12 mouse cellular contexts compared by ENCODE assay signal in the genomic region with DNA sequence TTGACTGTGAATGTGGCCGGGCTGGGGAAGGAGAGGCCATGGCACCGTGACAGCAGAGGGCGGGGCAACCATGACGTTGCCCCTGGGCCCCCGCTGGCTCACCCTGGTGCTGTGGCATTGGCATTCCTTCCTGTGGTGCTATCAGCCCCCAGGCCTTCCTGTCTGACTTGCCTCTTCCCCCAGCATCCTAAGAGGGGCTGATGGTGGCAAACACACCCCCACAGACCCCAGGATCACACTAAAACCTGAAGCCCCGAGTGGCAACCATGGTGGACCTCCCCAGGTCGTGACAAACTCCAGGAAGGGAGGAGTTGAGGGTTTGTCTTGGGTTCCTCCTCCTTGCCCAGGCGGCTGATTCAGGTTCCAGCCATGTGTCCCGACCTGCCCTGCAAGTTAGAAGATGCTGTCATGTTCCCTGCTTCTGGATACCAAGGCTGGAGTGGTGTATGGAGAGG. TPM values are rescaled to one million over a fixed set of nuclear protein-coding genes. Genes with fewer than 3 reads are reported as not detected.
DNase-seq lines count a peak whose midpoint lies in the region; ATAC-seq lines count a peak whose summit lies in the region.
"Had no signal": no experiment of that assay in that cellular context is flagged by ENCODE, and none has a peak within 500 bp of the region (broad histone marks: within the 10 kb centered on the region; RNA-seq: fewer than 3 reads in every experiment).

No protein-coding gene starts in this region.

- 69% methylated on average over 9 of the region's 9 CpGs for WGBS in hindbrain, embryonic 12.5 days
- WGBS in hindbrain, embryonic 14.5 days = 78% methylated on average over 9 of the region's 9 CpGs
- 20% methylated on average over 8 of the region's 9 CpGs for WGBS in macrophage (ENCODE audit: missing documents)

- peaks cover 19% of the 10 kb centered on the region for H3K4me1 ChIP-seq in hindbrain, embryonic 12.5 days
- H3K4me1 ChIP-seq in hindbrain, embryonic 14.5 days (replicated peaks; ENCODE audit: control insufficient read depth, insufficient read depth, low read length) = no peaks in the 10 kb centered on the region
- peaks cover 82% of the 10 kb centered on the region for H3K4me1 ChIP-seq in erythroblast, embryonic 14.5 days (ENCODE audit: control insufficient read depth)

- no peaks in the 10 kb centered on the region for H3K36me3 ChIP-seq in hindbrain, embryonic 12.5 days
- H3K36me3 ChIP-seq in hindbrain, embryonic 14.5 days (replicated peaks; ENCODE audit: control insufficient read depth, insufficient read depth) = no peaks in the 10 kb centered on the region
- peaks cover 5% of the 10 kb centered on the region for H3K36me3 ChIP-seq in erythroblast, embryonic 14.5 days (ENCODE audit: control insufficient read depth)
- H3K36me3 ChIP-seq in macrophage (ENCODE audit: inconsistent target) = no peaks in the 10 kb centered on the region
- H3K36me3 ChIP-seq: lung, embryonic 15.5 days; neural tube, embryonic 13.5 days had no signal

- H3K9ac ChIP-seq in hindbrain, embryonic 12.5 days = peak overlapping the region; percentile 14; the same call in 1 of the 2 replicates
- H3K9ac ChIP-seq in hindbrain, embryonic 14.5 days = no peak overlapping the region
- H3K9ac ChIP-seq: lung, embryonic 15.5 days; neural tube, embryonic 13.5 days had no signal

- no peak overlapping the region for H3K4me3 ChIP-seq in hindbrain, embryonic 12.5 days
- H3K4me3 ChIP-seq in hindbrain, embryonic 14.5 days (replicated peaks; ENCODE audit: low read length) = no peak overlapping the region
- peak overlapping the region; percentile 68 for H3K4me3 ChIP-seq in erythroblast, embryonic 14.5 days (replicated peaks)
- H3K4me3 ChIP-seq in macrophage (ENCODE audit: inconsistent target) = no peak overlapping the region
- H3K4me3 ChIP-seq: layer of hippocampus, adult 2 months; lung, embryonic 15.5 days; neural tube, embryonic 13.5 days had no signal

- no peak for DNase-seq in hindbrain, embryonic 14.5 days (ENCODE audit: low spot score)
- peak; percentile 92 for DNase-seq in 416B (ENCODE audit: low read depth)
- no peak for DNase-seq in adrenal gland, postnatal 36 days
- DNase-seq in kidney, adult 8-10 months = no peak
- DNase-seq: adrenal gland, postnatal 10 days had no signal

- no peaks in the 10 kb centered on the region for H3K9me3 ChIP-seq in hindbrain, embryonic 12.5 days (replicated peaks)
- no peaks in the 10 kb centered on the region for H3K9me3 ChIP-seq in hindbrain, embryonic 14.5 days (ENCODE audit: control insufficient read depth, low read length)
- H3K9me3 ChIP-seq in erythroblast, embryonic 14.5 days (ENCODE audit: control insufficient read depth, low read length) = no peaks in the 10 kb centered on the region
- H3K9me3 ChIP-seq: lung, embryonic 15.5 days; neural tube, embryonic 13.5 days had no signal

- no peak overlapping the region for H3K4me2 ChIP-seq in hindbrain, embryonic 12.5 days (replicated peaks)
- no peak overlapping the region for H3K4me2 ChIP-seq in hindbrain, embryonic 14.5 days (replicated peaks)
- H3K4me2 ChIP-seq: lung, embryonic 15.5 days; neural tube, embryonic 13.5 days had no signal

- no peak overlapping the region for H3K27ac ChIP-seq in hindbrain, embryonic 12.5 days
- H3K27ac ChIP-seq in hindbrain, embryonic 14.5 days = no peak overlapping the region
- H3K27ac ChIP-seq in macrophage = peak overlapping the region; percentile 12; the same call in 1 of the 2 replicates
- H3K27ac ChIP-seq: layer of hippocampus, adult 2 months; lung, embryonic 15.5 days; neural tube, embryonic 13.5 days had no signal

- no peak for ATAC-seq in hindbrain, embryonic 12.5 days (ENCODE audit: low FRiP score)
- ATAC-seq in hindbrain, embryonic 14.5 days (ENCODE audit: low FRiP score) = no peak
- ATAC-seq in activated CD4-positive, CD25-positive, alpha-beta regulatory T cell, adult 4 months = no peak

- H3K27me3 ChIP-seq in hindbrain, embryonic 12.5 days = no peaks in the 10 kb centered on the region
- no peaks in the 10 kb centered on the region for H3K27me3 ChIP-seq in hindbrain, embryonic 14.5 days (ENCODE audit: control insufficient read depth, insufficient read depth, low read length)
- no peaks in the 10 kb centered on the region for H3K27me3 ChIP-seq in erythroblast, embryonic 14.5 days (ENCODE audit: control insufficient read depth)
- H3K27me3 ChIP-seq: lung, embryonic 15.5 days; neural tube, embryonic 13.5 days had no signal

- no peaks in the 10 kb centered on the region for H3K79me2 ChIP-seq in macrophage (ENCODE audit: inconsistent target)

RNA-seq across cellular contexts. Expression of gene Tmem40, which starts 3.2 kb away (rescaled TPM):
- 1.1 and 2.0 TPM in 2 replicates for polyA plus RNA-seq in hindbrain, embryonic 12.5 days (2016; fragmentation: Nextera tagmentation; extraction: Ambion mirVana)
- polyA plus RNA-seq in hindbrain, embryonic 14.5 days (2014; fragmentation: Nextera tagmentation; extraction: Ambion mirVana) = 1.4 and 1.8 TPM in 2 replicates
- 3.7 and 5.2 TPM in 2 replicates for polyA plus RNA-seq in erythroblast, embryonic 14.5 days (2012)
- 1 to 10 TPM in 9 of 26 experiments, under 1 TPM in 5, not detected in 12; 0.75 to 7.2 (median 2.1) TPM for total RNA-seq in macrophage (2018; cell fraction: chromatin; rRNA removed)
- total RNA-seq in macrophage (2018; cell fraction: cytosol; rRNA removed) = 1 to 10 TPM in 14 of 26 experiments, under 1 TPM in 12; 0.28 to 4.5 (median 1.2) TPM
- 1 to 10 TPM in 12 of 26 experiments, under 1 TPM in 5, not detected in 9; 0.63 to 4.9 (median 1.6) TPM for total RNA-seq in macrophage (2018; cell fraction: nucleus; rRNA removed)
- polyA plus RNA-seq in macrophage (2018) = 0.49 to 1.5 TPM (median 0.86 TPM) in 3 replicates
- under 1 TPM in 1 of 2 experiments, not detected in 1; 0.33 TPM for total RNA-seq in adrenal gland, postnatal 36 days (2021)
- not detected for polyA plus RNA-seq in activated CD4-positive, CD25-positive, alpha-beta regulatory T cell, adult 4 months (2017; shearing (Covaris generic))

RNA-seq across cellular contexts. Expression of gene Cand2, which starts 15.3 kb away (rescaled TPM):
- polyA plus RNA-seq in hindbrain, embryonic 12.5 days (2016; fragmentation: Nextera tagmentation; extraction: Ambion mirVana) = 35.6 and 37.3 TPM in 2 replicates
- polyA plus RNA-seq in hindbrain, embryonic 14.5 days (2014; fragmentation: Nextera tagmentation; extraction: Ambion mirVana) = 10.6 and 11.1 TPM in 2 replicates
- 0.03 TPM in 2 replicates for polyA plus RNA-seq in erythroblast, embryonic 14.5 days (2012)
- 1 to 10 TPM in 2 of 26 experiments, under 1 TPM in 16, not detected in 8; 0.13 to 1.4 (median 0.51) TPM for total RNA-seq in macrophage (2018; cell fraction: chromatin; rRNA removed)
- under 1 TPM; 0.15 to 0.63 (median 0.38) TPM for total RNA-seq in macrophage (2018; cell fraction: cytosol; rRNA removed)
- total RNA-seq in macrophage (2018; cell fraction: nucleus; rRNA removed) = under 1 TPM in 25 of 26 experiments, not detected in 1; 0.12 to 0.74 (median 0.31) TPM
- polyA plus RNA-seq in macrophage (2018) = 0.33 to 0.35 TPM (median 0.34 TPM) in 3 replicates
- 10 to 100 TPM; 10.4 to 12.7 TPM for total RNA-seq in adrenal gland, postnatal 36 days (2021)
- polyA plus RNA-seq in activated CD4-positive, CD25-positive, alpha-beta regulatory T cell, adult 4 months (2017; shearing (Covaris generic)) = 1 to 10 TPM; 2.3 to 3.3 TPM

RNA-seq across cellular contexts. Expression of gene Rpl32, which starts 49.5 kb away (rescaled TPM):
- polyA plus RNA-seq in hindbrain, embryonic 12.5 days (2016; fragmentation: Nextera tagmentation; extraction: Ambion mirVana) = 1,424 and 1,629 TPM in 2 replicates
- polyA plus RNA-seq in hindbrain, embryonic 14.5 days (2014; fragmentation: Nextera tagmentation; extraction: Ambion mirVana) = 1,053 and 1,238 TPM in 2 replicates
- polyA plus RNA-seq in erythroblast, embryonic 14.5 days (2012) = 89.1 and 98.3 TPM in 2 replicates
- total RNA-seq in macrophage (2018; cell fraction: chromatin; rRNA removed) = 100 to 1,000 TPM in 1 of 26 experiments, 10 to 100 TPM in 25; 13.8 to 306 (median 24.5) TPM
- 1,000 to 10,000 TPM in 14 of 26 experiments, 100 to 1,000 TPM in 12; 650 to 2,033 (median 1,073) TPM for total RNA-seq in macrophage (2018; cell fraction: cytosol; rRNA removed)
- 100 to 1,000 TPM in 20 of 26 experiments, 10 to 100 TPM in 6; 80.9 to 229 (median 117) TPM for total RNA-seq in macrophage (2018; cell fraction: nucleus; rRNA removed)
- polyA plus RNA-seq in macrophage (2018) = 1,117 to 2,121 TPM (median 1,999 TPM) in 3 replicates
- total RNA-seq in adrenal gland, postnatal 36 days (2021) = 1,000 to 10,000 TPM; 1,143 to 1,221 TPM
- polyA plus RNA-seq in activated CD4-positive, CD25-positive, alpha-beta regulatory T cell, adult 4 months (2017; shearing (Covaris generic)) = 1,000 to 10,000 TPM; 7,828 to 8,360 TPM

Comparison
In these comparisons a context has a peak if more than half of its experiments do, and no peak if none do; other contexts are left out.
1. RNA of gene Rpl32, which starts 49.5 kb away (polyA plus RNA-seq): 7,828 to 8,360 TPM in activated CD4-positive, CD25-positive, alpha-beta regulatory T cell, adult 4 months, 1,424 to 1,629 TPM in hindbrain, embryonic 12.5 days, 1,053 to 1,238 TPM in hindbrain, embryonic 14.5 days and 1,117 to 2,121 TPM in macrophage; 89.1 to 98.3 TPM in erythroblast, embryonic 14.5 days; every median in the first group is over 10 times any median in the second.